Mouse (Mus musculus): ENCODE measurements around the gene Fmr1.
"Not testable (repeated sequence)": the region's sequence is repeated elsewhere in the genome, so short reads cannot be mapped to it uniquely, and the experiment has no call there.

Fmr1 gene

DNA sequence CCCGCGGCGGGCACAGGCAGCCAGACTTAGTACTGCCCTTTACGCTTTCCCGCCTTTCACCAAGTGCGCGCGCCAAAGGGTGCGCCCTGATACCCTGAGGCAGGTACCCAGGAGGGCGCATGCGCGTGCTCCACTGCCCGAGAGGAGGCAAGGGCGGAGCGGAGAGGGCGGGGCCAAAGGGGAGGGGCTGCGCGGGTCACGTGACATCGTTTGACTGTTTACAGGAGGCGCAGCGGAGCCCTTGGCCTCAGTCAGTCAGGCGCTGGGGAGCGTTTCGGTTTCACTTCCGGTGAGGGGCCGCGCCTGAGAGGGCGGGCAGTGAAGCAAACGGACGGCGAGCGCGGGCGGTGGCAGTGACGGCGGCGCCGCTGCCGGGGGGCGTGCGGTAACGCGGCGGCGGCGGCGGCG is at the start of gene Fmr1:
Fmr1 (plus strand) TSS at position 209 of the 408 bp plus-strand sequence.
- in situ Hi-C loops (cut with MboI, MseI) = no loop called here

DNA sequence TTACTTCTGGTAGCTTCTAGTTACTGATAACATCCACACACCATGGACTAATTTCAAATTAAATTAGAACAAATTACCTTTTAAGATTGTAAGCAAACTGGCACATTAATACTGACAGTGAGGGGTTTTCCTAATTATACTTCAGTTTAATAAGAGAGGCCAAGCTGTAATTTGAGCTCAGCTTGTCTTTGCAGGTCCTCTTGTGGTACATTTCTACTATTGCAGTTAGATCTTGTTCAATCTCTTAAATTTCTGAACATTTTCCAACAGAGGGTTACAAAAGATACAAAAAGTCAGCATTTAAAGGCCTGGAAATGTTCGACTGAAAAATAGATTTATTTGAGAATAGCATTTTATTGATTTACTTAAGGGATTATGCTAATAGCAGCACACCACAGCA is 36.7 kb upstream of the Fmr1 start:
- in situ Hi-C loops (cut with MboI, MseI) = no loop called here

DNA sequence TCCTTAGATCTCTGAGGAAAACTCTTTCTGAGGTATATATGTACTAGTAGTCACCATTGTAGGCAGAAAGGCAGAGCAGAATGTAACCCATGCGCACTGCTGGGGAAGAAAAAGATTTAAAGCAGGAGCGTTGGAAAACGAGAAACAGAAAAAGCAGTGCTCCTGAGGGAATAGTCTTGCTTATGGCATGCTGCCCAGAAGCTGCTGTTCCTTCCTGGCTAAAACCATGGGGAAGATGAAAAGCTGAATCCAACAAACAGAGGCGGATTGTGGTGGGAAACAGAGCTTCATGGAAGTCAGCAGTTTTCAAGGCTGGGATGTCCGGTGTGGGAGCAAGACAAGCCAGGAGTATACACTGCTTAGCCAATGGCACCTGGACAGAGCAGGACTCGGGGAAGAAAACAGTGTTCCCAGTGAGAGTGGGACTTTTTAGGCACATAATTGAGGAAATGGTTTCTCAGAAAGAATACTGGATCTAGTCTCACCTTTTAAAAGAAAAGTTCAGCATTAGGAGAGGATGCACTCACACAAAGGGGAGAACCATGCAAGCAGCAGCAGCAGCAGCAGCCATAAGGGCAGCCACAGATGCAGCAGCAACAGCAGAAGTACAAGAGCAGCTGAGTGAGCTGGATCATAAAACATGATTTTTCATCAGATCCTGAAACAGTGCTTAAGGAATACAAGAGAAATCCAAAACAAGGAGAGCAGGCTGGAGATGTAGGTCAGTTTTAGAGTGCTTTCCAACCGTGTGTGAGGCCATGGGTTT is 33.0 kb upstream of the Fmr1 start:
- in situ Hi-C loops (cut with MboI, MseI) = no loop called here

DNA sequence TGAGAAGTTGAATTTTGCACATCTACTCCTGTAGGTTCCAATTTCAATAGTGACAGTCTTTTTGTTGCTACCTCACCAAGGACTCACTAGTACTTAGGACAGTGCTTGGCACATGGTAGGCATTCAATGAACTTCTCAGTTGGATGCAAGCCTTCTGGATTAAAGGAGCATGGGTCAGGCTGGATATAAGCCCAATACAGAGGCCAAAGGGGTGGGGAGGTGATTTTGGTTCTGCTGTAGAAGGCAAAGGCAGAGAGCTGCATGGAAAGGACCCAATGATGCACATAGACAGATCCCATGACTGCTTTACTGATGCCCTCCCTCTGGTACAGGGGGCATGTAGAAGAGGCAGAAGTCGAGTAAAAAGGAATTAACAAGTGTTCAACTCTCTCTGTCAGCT is 833 bp upstream of the Fmr1 start:
- in situ Hi-C loops (cut with MboI, MseI) = no loop called here

DNA sequence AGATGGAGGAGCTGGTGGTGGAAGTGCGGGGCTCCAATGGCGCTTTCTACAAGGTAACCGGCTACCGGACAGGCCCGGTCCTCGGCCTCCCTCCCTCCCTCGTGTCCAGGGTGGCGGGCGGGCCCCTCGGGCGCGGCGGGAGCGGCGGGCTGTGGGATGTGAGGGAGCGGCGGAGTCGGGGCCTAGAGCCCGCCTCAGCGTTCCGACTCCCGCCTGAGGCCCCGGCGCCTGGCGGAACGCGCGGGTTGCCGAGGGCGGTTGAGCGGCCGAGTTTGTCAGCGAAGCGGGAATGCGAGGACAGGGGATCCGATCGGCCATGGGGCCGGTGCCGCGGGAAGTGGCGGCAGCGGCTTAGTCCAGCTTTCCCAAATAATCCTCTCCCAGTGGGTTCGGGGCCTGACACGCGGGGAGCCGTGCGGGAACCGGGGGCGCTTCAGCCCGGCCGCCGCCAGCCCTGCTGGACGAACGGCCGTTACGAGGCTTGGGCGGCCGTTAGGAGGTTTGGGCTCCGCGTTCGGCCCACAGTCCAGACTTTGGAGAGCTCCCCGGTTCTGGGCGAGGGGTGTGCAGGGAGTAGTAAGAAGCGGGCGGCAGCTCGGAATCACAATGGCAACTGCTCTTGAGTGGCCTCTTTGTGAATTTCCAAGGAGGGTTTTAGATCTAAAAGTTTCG is 610 bp downstream of the Fmr1 start:
- in situ Hi-C loops (cut with MboI, MseI) = no loop called here

DNA sequence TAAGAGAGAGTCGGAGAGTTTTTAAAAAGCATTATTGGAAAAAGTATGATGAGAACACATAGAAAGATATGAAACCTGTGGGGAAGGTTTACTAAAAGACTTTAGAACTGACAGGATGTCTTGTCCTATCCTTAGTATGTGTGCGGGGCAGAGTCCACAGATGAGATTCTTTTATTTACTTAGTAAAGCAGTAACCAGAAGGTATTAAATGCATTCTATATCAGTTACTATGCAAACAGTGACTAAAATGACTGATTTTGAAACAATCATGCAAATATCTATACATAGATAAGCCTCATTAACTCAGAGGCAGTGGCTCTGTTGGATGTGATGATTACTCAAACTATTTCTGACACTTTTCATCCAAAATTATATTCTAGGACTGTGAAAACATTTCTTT is 6.4 kb downstream of the Fmr1 start:
- in situ Hi-C loops (cut with MboI, MseI) = no loop called here

DNA sequence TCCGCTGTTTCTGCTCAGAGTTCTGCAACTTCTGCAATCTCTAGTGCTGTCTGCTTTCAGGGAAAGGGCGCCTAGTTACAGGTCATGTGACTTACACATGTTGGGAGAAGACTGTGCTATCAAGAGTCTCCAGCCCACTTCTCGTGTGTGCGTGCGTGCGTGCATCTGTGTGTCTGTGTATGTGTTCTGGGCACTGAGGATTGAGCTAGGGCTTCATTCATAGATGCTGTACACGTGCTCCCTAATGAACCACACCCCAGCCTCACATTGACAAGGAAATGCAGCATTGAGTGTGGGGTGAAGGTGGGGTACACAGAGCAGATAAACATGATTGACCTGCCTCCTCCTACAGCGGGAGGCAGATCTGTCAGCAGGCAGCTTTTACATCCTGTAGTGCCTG is 13.6 kb downstream of the Fmr1 start:
- in situ Hi-C loops (cut with MboI, MseI) = not testable (repeated sequence)

DNA sequence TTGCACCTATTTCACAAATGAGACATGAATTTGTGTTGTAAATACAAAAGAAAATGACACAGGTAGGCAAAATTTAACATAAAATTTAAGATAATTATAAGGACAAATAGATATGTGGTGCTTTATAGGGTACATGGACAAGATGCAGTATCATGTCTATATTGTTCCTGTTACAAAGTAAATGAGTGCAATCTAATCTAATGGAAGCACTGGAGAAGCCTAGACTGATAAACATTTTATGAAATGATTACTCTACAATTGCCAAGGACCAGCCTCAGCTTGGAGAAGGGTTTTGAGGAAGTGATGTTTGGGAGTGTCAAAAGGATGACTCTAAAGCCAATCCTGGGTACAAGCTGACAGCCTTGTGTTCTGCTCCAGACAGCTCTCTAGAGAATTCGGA is 58.6 kb downstream of the Fmr1 start:
- in situ Hi-C loops (cut with MboI, MseI) = no loop called here

DNA sequence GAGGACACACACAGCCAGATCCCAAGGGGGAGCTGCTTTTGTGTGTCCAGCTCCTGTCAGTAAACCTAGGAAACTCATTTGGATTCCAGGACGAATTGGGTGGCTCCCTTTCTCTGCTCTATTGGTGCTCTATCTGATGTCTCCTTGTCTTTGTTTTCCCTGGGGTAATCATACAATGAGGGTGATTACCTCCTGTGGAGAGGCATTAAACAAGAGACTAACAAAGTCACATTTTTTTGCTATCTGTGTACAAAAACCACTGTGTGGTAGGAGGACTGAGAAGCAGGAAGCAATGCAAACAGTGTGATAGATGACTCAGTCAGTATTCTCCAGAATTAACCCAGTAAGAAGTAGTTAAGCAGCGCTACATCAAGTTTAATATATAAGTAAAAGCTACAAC is 61.7 kb downstream of the Fmr1 start:
- in situ Hi-C loops (cut with MboI, MseI) = no loop called here

DNA sequence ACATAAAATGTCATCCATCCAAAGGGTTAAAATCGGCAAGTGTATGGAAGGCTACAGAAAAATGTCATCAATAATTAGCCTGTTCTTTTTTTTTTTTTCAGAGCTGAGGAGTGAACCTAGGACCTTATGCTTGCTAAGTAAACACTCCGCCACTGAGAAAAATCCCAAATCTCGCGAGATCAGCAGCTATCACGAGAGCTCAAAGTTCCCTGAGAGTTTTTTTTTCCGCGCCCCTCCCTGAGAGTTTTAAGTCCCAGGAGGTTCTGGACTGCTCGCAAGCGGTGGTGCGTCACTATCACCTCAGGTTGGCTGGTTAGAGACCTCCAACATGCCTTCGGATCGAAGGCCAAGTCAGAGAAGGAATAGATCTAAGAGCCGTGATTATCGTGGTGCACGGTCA is 83.3 kb downstream of the Fmr1 start, which contains the start of gene Fmr1nb:
Fmr1nb (plus strand) TSS at position 234 of the 400 bp plus-strand sequence.
- in situ Hi-C loops (cut with MboI, MseI) = no loop called here
